Mouse (Mus musculus) lung, adult 18-20 months (tissue): ENCODE data around the gene Myo16.

Experiments used
- DNase-seq, 2 experiments: peaks; one replicate each; pipeline ENCODE4 v3.0.0; 2022; ENCODE audit warnings: mixed read lengths in 2 of 2

The Myo16 gene

GRCm38 (mm10) chr8:10415885-10416284, 262.2 kb downstream of the Myo16 start:
- no peak for DNase-seq

GRCm38 (mm10) chr8:10416806-10417205, 263.1 kb downstream of the Myo16 start:
- DNase-seq: no peak

DNA sequence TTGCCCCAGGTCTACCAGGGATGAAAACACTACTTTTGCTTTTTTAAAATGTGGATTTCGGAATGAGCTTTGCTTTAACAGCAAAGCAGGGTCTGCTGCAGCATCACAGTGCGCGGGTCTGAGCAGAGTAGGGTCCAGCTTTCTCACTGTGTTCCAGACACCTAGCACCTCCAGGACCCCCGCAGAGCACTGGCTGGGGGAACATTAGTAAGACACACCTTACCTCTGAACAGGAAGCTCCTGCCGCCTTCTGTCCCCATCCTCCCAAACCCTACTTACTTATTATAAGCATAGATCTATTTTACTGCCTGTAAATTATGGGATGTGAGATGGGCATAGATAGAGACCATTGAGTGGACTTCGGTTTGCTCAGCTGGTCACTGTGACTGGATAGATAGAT, 263.6 kb downstream of the Myo16 start:
- DNase-seq: no peak

GRCm38 (mm10) chr8:10418013-10418412, 264.3 kb downstream of the Myo16 start:
- DNase-seq: no peak

DNA sequence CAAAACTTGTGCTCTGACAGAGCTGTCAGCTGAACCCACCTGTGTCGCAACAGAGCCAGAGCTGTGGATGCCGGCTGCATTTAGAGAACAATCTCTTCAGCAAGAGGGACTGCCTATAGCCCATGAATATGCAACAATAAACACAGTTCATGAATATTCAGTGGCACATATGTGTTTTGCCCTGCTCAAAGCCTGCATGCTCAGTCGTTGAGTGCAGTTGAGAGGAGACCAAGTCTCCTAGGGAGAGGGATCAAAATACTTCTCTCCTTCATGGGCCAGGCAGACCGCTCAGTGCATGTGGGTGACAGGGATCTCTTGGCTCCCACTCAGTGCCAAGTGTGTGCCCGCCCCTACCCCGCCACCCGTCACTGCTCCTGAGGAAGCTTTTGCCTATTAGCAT, 265.3 kb downstream of the Myo16 start:
- no peak for DNase-seq

DNA sequence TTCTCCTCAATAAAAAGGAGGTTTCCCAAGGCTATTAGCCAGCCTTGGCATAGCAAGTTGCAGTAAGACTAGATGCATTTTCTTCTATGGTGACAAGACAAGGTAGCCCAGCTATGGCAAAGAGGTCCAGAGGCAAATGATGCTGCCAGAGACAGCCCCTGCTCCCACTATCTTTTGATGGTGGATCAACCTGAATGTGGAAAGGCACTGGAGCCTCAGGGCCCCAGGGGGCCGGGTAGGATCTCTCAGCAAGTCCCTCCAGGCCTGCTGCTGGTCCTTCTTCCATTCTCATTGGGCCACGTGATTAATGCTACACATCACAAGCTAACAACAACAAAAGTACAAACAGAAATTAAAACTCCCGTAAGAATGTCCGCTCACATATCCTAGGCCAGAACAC, 266.0 kb downstream of the Myo16 start:
- DNase-seq: no peak

- DNase-seq: no peak
Measured at GRCm38 (mm10) chr8:10420551-10420950, 266.8 kb downstream of the Myo16 start.

- DNase-seq: no peak
Measured at GRCm38 (mm10) chr8:10421516-10422090, 267.9 kb downstream of the Myo16 start.

DNA sequence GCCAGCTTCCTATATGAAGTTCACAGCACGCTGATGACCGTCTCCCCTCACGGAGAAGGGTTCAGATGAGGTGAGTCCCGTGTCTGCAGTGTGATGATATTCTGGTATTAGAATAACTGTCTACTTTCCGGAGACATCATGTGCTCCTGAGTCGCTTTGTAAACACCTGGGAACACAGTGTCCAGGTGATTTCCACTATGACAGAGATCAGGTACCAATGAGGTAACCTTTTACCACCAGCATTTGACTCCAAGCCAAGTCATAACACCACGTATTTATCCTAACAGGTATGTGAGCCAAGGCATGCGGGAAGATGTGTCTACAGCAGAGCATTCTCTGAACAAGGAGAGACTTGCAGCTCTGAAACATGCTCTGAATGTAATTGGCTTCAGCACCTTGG, 281.8 kb downstream of the Myo16 start:
- no peak for DNase-seq

DNA sequence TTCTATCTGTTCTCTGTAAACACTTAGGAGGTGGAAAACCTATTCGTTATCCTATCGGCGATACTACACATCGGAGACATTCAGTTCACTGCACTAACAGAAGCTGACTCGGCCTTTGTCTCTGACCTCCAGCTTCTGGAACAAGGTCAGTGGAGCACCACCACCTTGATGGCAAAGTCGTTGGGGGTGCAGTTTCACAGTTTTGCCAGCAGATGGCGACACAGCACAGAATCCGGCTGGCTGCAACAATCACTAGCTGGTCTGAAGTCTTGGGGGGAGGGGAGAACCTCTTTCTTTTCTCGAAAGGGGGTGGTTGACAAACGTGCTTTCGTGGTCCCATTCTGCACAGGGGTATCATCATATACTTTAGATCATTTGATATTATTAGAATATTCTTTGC, 285.1 kb downstream of the Myo16 start:
- DNase-seq: peak; percentile 55 to 71

- DNase-seq: peak; percentile 43 to 61
Measured at GRCm38 (mm10) chr8:10439595-10440453, 286.1 kb downstream of the Myo16 start.

GRCm38 (mm10) chr8:10442562-10442961, 288.9 kb downstream of the Myo16 start:
- DNase-seq: no peak

DNA sequence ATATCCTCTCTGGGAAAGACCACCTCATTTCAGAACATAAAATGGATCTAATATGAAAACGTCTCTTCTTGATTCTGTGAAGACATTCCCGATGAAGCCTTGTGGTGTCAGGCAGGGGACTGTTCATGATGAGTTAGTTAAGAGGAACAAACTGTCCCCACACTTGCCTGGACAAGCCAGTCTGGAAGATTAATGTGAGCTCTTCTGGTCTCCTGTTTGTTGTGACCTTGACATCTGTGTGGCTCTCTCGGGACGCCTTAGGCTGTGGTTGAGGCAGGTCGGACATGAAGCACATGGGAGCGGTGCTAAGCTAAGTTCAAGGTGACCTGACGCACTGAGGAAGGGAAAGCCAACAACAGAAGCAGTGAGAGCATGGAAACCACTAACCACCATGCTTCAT, 291.3 kb downstream of the Myo16 start:
- no peak for DNase-seq

- no peak for DNase-seq
Measured at GRCm38 (mm10) chr8:10448545-10448944, 294.8 kb downstream of the Myo16 start.

DNA sequence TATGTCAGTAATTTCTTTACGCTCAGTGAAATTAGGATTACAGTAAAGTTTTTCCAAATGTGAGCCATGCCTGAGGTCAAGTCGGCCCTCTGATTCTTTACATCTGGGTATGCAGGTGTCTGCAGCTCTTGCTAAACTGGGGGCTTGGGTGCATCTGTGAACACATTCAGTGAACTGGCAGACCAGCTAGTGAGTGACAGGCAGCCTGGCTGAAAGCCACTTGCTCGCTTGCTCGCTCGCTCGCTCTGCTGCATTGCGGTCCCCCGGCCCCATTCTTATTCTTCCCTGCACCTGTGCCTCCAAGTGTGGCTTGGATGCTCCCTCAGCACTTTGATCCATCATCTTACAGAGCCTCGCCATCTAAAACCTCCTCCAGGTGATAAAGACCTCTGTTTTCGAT, 299.3 kb downstream of the Myo16 start:
- no peak for DNase-seq

DNA sequence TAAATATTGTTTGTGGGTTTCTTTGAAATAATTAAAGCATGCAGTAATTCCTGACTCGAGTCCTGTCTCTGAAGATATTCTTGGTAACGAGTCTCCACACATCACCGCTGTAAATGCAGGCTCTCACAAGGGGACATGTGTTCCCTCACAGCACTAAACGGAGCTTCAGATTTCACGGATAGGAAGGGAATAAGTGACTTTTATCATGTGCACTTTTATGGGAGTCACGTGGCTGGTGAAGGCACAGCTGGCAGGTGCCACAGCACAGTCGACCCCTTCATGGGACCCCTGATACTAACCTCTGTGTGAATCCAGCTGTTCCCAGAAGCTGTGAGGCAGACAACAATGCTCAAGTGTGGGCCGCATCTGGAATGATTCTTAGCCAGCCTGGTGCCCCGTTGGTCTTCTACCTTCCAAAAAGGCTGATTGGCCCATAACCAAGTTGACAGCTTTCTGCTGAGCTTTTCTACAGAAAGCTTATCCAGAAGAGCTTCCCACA, 304.5 kb downstream of the Myo16 start:
- DNase-seq: no peak

DNA sequence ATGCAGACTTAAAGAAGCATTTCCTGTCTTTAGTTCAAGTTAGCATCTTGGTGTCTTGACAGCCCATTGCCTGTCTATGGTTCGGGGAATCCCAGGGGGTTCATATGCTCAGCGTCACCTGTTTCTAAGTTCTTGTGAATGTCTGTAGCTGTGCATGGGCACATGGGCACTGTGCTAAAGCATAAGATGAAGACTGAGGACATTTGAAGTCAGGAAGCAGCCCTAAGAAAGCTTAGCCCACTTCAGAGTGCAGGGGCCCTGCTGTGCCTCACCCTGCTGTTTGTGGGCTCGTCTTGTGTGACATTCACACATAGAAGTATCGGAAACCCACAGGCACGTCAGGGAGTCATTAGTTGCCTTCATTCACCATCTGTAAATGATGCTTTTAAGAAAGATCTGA, 308.6 kb downstream of the Myo16 start:
- no peak for DNase-seq

GRCm38 (mm10) chr8:10468490-10468889, 314.8 kb downstream of the Myo16 start:
- DNase-seq: no peak

GRCm38 (mm10) chr8:10469658-10470057, 315.9 kb downstream of the Myo16 start:
- no peak for DNase-seq

GRCm38 (mm10) chr8:10470280-10470679, 316.6 kb downstream of the Myo16 start:
- DNase-seq: no peak

- no peak for DNase-seq
Measured at GRCm38 (mm10) chr8:10472371-10472770, 318.7 kb downstream of the Myo16 start.

GRCm38 (mm10) chr8:10474446-10474845, 320.7 kb downstream of the Myo16 start:
- no peak for DNase-seq

GRCm38 (mm10) chr8:10479059-10479458, 325.3 kb downstream of the Myo16 start:
- DNase-seq: no peak

DNA sequence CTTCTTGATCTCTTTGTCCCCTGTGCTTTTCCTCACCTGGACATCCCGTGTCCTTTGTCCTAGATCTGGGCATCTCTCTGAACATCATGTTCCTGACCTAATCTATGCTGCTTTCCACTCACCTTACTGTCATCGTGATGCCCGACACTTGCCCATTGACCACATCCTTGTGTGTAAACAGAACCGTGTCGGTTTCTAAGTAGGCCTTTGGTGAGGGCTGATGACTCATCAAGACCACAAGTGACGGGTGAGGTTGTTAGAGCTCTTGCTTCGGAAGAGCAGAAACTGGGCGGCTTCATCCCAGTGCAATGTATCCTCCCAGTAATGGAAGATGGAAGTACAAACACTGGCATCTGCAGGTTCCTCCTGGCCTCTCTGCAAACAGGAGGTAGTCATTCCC, 327.1 kb downstream of the Myo16 start:
- peak; percentile 8 to 12 for DNase-seq
